Mouse (Mus musculus): ENCODE measurements around the gene 1190005I06Rik.

1190005I06Rik gene

GRCm38 (mm10) chr8:120602672-120603071, 44.8 kb downstream of the 1190005I06Rik start:
- no peak for TF ChIP-seq NANOG (IDR thresholded peaks at IDR 0.05; ENCODE audit: borderline replicate concordance, low read length)
- TF ChIP-seq CTCF (conservative IDR thresholded peaks at IDR 0.05; ENCODE audit: low read length) = no peak
- TF ChIP-seq POU5F1 (IDR thresholded peaks at IDR 0.05; ENCODE audit: borderline replicate concordance, low read length) = no peak
- no peaks in the 10 kb centered on the region for H3K36me3 ChIP-seq (ENCODE audit: insufficient read depth, low read length)
- H3K27me3 ChIP-seq (ENCODE audit: insufficient read depth, low read length) = peaks cover 14% of the 10 kb centered on the region
- peaks cover 8% of the 10 kb centered on the region for H3K9me3 ChIP-seq (ENCODE audit: low read length)
- peaks cover 49% of the 10 kb centered on the region for H3K4me1 ChIP-seq (replicated peaks; ENCODE audit: low read depth, low read length)
- no peak overlapping the region for H3K4me3 ChIP-seq (replicated peaks; ENCODE audit: low read length)

GRCm38 (mm10) chr8:120599504-120599903, 47.9 kb downstream of the 1190005I06Rik start:
- Histone ChIP-seq H3K36me3 (ENCODE audit: insufficient read depth, low read length) (no peaks in the 10 kb centered on the region), H3K27me3 (ENCODE audit: insufficient read depth, low read length) (peaks cover 15% of the 10 kb centered on the region), H3K9me3 (ENCODE audit: low read length) (peaks cover 10% of the 10 kb centered on the region), H3K4me1 (replicated peaks; ENCODE audit: low read depth, low read length) (peaks cover 37% of the 10 kb centered on the region), H3K4me3 (replicated peaks; ENCODE audit: low read length) (no peak overlapping the region)
- TF ChIP-seq POU5F1 (IDR thresholded peaks at IDR 0.05; ENCODE audit: borderline replicate concordance, low read length) (no peak), NANOG (IDR thresholded peaks at IDR 0.05; ENCODE audit: borderline replicate concordance, low read length) (no peak), CTCF (conservative IDR thresholded peaks at IDR 0.05; ENCODE audit: low read length) (peak; percentile 92)

- no peak for TF ChIP-seq POU5F1 (IDR thresholded peaks at IDR 0.05; ENCODE audit: borderline replicate concordance, low read length)
- TF ChIP-seq CTCF (conservative IDR thresholded peaks at IDR 0.05; ENCODE audit: low read length) = no peak
- TF ChIP-seq NANOG (IDR thresholded peaks at IDR 0.05; ENCODE audit: borderline replicate concordance, low read length) = no peak
- Histone ChIP-seq H3K4me3 (replicated peaks; ENCODE audit: low read length) (peak overlapping the region; percentile 53), H3K9me3 (ENCODE audit: low read length) (peaks cover 12% of the 10 kb centered on the region), H3K27me3 (ENCODE audit: insufficient read depth, low read length) (peaks cover 15% of the 10 kb centered on the region), H3K4me1 (replicated peaks; ENCODE audit: low read depth, low read length) (peaks cover 37% of the 10 kb centered on the region), H3K36me3 (ENCODE audit: insufficient read depth, low read length) (no peaks in the 10 kb centered on the region)
Observed at GRCm38 (mm10) chr8:120598579-120598978, 48.9 kb downstream of the 1190005I06Rik start.

- Histone ChIP-seq H3K4me3 (replicated peaks; ENCODE audit: low read length) (no peak overlapping the region), H3K4me1 (replicated peaks; ENCODE audit: low read depth, low read length) (peaks cover 28% of the 10 kb centered on the region), H3K36me3 (ENCODE audit: insufficient read depth, low read length) (no peaks in the 10 kb centered on the region), H3K9me3 (ENCODE audit: low read length) (peaks cover 5% of the 10 kb centered on the region), H3K27me3 (ENCODE audit: insufficient read depth, low read length) (peaks cover 15% of the 10 kb centered on the region)
- peak; percentile 91 for TF ChIP-seq CTCF (conservative IDR thresholded peaks at IDR 0.05; ENCODE audit: low read length)
- TF ChIP-seq POU5F1 (IDR thresholded peaks at IDR 0.05; ENCODE audit: borderline replicate concordance, low read length) = no peak
Observed at GRCm38 (mm10) chr8:120595963-120596362, 51.5 kb downstream of the 1190005I06Rik start.

- TF ChIP-seq POU5F1 (IDR thresholded peaks at IDR 0.05; ENCODE audit: borderline replicate concordance, low read length) (no peak), CTCF (conservative IDR thresholded peaks at IDR 0.05; ENCODE audit: low read length) (peak; percentile 96)
- Histone ChIP-seq H3K4me1 (replicated peaks; ENCODE audit: low read depth, low read length) (peaks cover 32% of the 10 kb centered on the region), H3K36me3 (ENCODE audit: insufficient read depth, low read length) (no peaks in the 10 kb centered on the region), H3K27me3 (ENCODE audit: insufficient read depth, low read length) (peaks cover 15% of the 10 kb centered on the region), H3K4me3 (replicated peaks; ENCODE audit: low read length) (no peak overlapping the region), H3K9me3 (ENCODE audit: low read length) (peaks cover 3% of the 10 kb centered on the region; the same call in 1 of the 2 replicates)
Observed at GRCm38 (mm10) chr8:120594571-120594970, 52.9 kb downstream of the 1190005I06Rik start.

GRCm38 (mm10) chr8:120591587-120592292, 55.7 kb downstream of the 1190005I06Rik start:
- TF ChIP-seq CTCF (conservative IDR thresholded peaks at IDR 0.05; ENCODE audit: low read length) = no peak
- no peak for TF ChIP-seq NANOG (IDR thresholded peaks at IDR 0.05; ENCODE audit: borderline replicate concordance, low read length)
- no peak for TF ChIP-seq POU5F1 (IDR thresholded peaks at IDR 0.05; ENCODE audit: borderline replicate concordance, low read length)
- Histone ChIP-seq H3K4me3 (replicated peaks; ENCODE audit: low read length) (no peak overlapping the region), H3K27me3 (ENCODE audit: insufficient read depth, low read length) (no peaks in the 10 kb centered on the region), H3K36me3 (ENCODE audit: insufficient read depth, low read length) (peaks cover 10% of the 10 kb centered on the region), H3K9me3 (ENCODE audit: low read length) (peaks cover 3% of the 10 kb centered on the region; the same call in 1 of the 2 replicates), H3K4me1 (replicated peaks; ENCODE audit: low read depth, low read length) (peaks cover 33% of the 10 kb centered on the region)

GRCm38 (mm10) chr8:120589921-120590320, 57.5 kb downstream of the 1190005I06Rik start:
- H3K27me3 ChIP-seq (ENCODE audit: insufficient read depth, low read length) = no peaks in the 10 kb centered on the region
- peaks cover 28% of the 10 kb centered on the region for H3K36me3 ChIP-seq (ENCODE audit: insufficient read depth, low read length)
- H3K4me3 ChIP-seq (replicated peaks; ENCODE audit: low read length) = peak overlapping the region; percentile 76
- H3K4me1 ChIP-seq (replicated peaks; ENCODE audit: low read depth, low read length) = peaks cover 45% of the 10 kb centered on the region
- H3K9me3 ChIP-seq (ENCODE audit: low read length) = peaks cover 3% of the 10 kb centered on the region; the same call in 1 of the 2 replicates
- TF ChIP-seq NANOG (IDR thresholded peaks at IDR 0.05; ENCODE audit: borderline replicate concordance, low read length) = no peak
- no peak for TF ChIP-seq POU5F1 (IDR thresholded peaks at IDR 0.05; ENCODE audit: borderline replicate concordance, low read length)
- TF ChIP-seq CTCF (conservative IDR thresholded peaks at IDR 0.05; ENCODE audit: low read length) = no peak

GRCm38 (mm10) chr8:120588908-120589771, 58.3 kb downstream of the 1190005I06Rik start, which contains the start of gene Gins2:
Gene Gins2, minus strand, starts transcription at chr8:120589304.
- Histone ChIP-seq H3K9me3 (ENCODE audit: low read length) (no peaks in the 10 kb centered on the region), H3K4me1 (replicated peaks; ENCODE audit: low read depth, low read length) (peaks cover 50% of the 10 kb centered on the region), H3K4me3 (replicated peaks; ENCODE audit: low read length) (peak within 1 kb of the TSS; percentile 95), H3K27me3 (ENCODE audit: insufficient read depth, low read length) (no peaks in the 10 kb centered on the region), H3K36me3 (ENCODE audit: insufficient read depth, low read length) (peaks cover 36% of the 10 kb centered on the region)
- TF ChIP-seq NANOG (IDR thresholded peaks at IDR 0.05; ENCODE audit: borderline replicate concordance, low read length) = no peak
- TF ChIP-seq CTCF (conservative IDR thresholded peaks at IDR 0.05; ENCODE audit: low read length) = no peak
- no peak for TF ChIP-seq POU5F1 (IDR thresholded peaks at IDR 0.05; ENCODE audit: borderline replicate concordance, low read length)

Measured in E14TG2a.4 (cell line).